Mouse (Mus musculus): ENCODE data around the gene Tpm1. TPM values are rescaled to one million over a fixed set of nuclear protein-coding genes. Genes with fewer than 3 reads are reported as not detected.
A peak's percentile ranks its signal among the peaks of the same experiment; 100 is the strongest.

The Tpm1 gene
- polyA plus RNA-seq, 1 experiment from 2014 or later, result 1,186 TPM

DNA sequence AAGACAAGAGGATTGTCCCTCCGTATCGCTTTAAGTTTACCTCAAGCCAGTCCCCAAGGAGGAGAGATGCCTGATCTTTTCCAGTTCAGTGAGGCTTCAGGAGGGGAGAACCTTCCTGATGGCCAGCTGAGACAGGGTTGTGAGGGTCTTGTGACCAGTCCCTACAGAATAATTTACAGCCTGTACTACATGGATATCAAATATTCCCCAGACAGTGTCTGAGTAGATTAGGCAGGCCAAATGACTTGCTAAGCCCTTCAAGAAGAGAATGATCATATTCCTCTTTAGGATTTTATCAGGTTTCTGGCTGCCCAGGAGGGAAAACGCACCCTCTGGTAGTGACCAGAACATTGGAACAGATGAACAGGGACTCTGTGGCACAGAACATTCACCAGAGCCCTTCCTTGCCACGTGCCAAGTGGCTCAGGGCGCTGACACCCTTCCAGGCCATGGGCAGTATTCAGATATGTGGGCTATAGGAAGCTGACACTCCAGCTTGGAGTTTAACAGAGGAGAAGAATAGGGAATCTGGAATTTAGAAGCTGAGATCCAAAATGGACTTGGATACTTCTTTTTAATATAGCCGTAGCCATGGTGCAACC is 1.6 kb upstream of the Tpm1 start:
- no peak overlapping the region for H3K27ac ChIP-seq (ENCODE audit: low read depth)
- DNase-seq (ENCODE audit: low spot score) (no peak), ATAC-seq (replicated peaks; ENCODE audit: low FRiP score, low TSS enrichment, low read depth) (no peak)
- H3K9me3 ChIP-seq (ENCODE audit: control insufficient read depth, low read length), result no peaks in the 10 kb centered on the region
- no peaks in the 10 kb centered on the region for H3K36me3 ChIP-seq (ENCODE audit: control insufficient read depth, insufficient read depth, low read length)
- H3K27me3 ChIP-seq (replicated peaks; ENCODE audit: control insufficient read depth, insufficient read depth, low read length), result no peaks in the 10 kb centered on the region
- H3K4me3 ChIP-seq (ENCODE audit: low read depth, low read length), result no peak overlapping the region
- no peak overlapping the region for H3K4me2 ChIP-seq (ENCODE audit: low read length)
- WGBS, result 89% methylated on average over 6 of the region's 6 CpGs
- H3K9ac ChIP-seq (ENCODE audit: low read length), result no peak overlapping the region
- H3K4me1 ChIP-seq (replicated peaks; ENCODE audit: control insufficient read depth, insufficient read depth, low read length), result peaks cover 7% of the 10 kb centered on the region

DNA sequence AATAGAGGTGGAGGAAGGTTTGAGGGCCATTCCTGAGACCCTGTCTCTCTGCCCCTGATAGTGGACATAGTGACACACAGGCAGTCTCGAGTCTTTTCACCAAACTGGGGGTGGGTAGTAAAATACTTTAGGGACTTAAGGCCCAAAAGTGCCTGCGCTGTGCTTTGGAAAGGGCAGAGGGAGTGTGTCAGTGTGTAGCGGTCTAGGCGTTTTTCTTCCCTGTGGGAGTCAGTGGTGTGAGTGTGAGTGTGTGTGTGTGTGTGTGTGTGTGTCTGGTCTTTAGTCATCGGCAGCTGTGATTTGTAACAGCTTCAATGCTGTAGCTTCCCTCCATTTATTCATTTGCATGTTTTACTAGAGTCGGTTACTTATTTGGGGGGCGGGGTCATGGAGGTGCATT is 630 bp upstream of the Tpm1 start:
- 17% methylated on average over 7 of the region's 7 CpGs for WGBS
- H3K4me1 ChIP-seq (replicated peaks; ENCODE audit: control insufficient read depth, insufficient read depth, low read length), result peaks cover 17% of the 10 kb centered on the region
- H3K4me2 ChIP-seq (ENCODE audit: low read length), result peak overlapping the region; percentile 82
- H3K9ac ChIP-seq (ENCODE audit: low read length), result peak overlapping the region; percentile 91
- peak overlapping the region; percentile 94 for H3K27ac ChIP-seq (ENCODE audit: low read depth)
- H3K9me3 ChIP-seq (ENCODE audit: control insufficient read depth, low read length), result no peaks in the 10 kb centered on the region
- peak overlapping the region; percentile 92 for H3K4me3 ChIP-seq (ENCODE audit: low read depth, low read length)
- ATAC-seq (replicated peaks; ENCODE audit: low FRiP score, low TSS enrichment, low read depth), result peak; percentile 9; the same call in 1 of the 2 replicates
- H3K27me3 ChIP-seq (replicated peaks; ENCODE audit: control insufficient read depth, insufficient read depth, low read length), result no peaks in the 10 kb centered on the region
- 0 out of 2 replicates have a peak, but pooled peaks cover 3% of the 10 kb centered on the region for H3K36me3 ChIP-seq (ENCODE audit: control insufficient read depth, insufficient read depth, low read length)
- DNase-seq (ENCODE audit: low spot score), result no peak

DNA sequence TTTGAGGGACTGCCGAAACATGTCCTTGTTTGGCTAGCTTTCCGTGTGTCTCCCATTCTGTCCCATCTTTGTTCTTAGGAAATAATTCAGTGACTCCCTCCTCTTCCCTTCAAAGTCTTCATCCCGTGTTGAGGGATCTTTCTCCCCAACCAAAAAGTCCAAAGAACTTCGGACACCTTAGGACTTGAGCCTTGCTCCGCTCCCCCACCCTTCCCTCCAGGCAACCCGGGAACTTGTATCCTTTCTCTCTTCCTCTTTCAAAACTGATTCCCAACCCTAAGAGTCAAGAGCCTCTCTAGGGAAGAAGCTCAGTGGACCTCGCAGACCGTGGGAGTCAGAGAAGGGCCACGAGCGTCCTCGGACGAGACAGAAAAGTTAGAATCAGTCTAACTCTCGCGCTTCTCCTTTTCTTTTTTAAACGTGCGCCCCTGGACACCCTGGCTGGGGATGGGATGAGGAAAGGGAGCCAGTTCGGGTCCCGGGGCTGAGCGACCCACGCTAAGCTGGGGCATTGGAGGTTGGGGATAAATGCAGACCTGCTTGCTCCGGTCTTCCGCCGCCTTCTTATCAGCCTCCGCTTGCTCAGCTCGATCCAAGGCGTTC is 622 bp downstream of the Tpm1 start:
- 0% methylated on average over 26 of the region's 26 CpGs for WGBS
- H3K9me3 ChIP-seq (ENCODE audit: control insufficient read depth, low read length), result no peaks in the 10 kb centered on the region
- ATAC-seq (replicated peaks; ENCODE audit: low FRiP score, low TSS enrichment, low read depth) (peak; percentile 1; the same call in 1 of the 2 replicates), DNase-seq (ENCODE audit: low spot score) (no peak)
- H3K4me3 ChIP-seq (ENCODE audit: low read depth, low read length), result peak overlapping the region; percentile 92
- peak overlapping the region; percentile 94 for H3K27ac ChIP-seq (ENCODE audit: low read depth)
- peak overlapping the region; percentile 82 for H3K4me2 ChIP-seq (ENCODE audit: low read length)
- H3K36me3 ChIP-seq (ENCODE audit: control insufficient read depth, insufficient read depth, low read length), result 0 out of 2 replicates have a peak, but pooled peaks cover 3% of the 10 kb centered on the region
- no peaks in the 10 kb centered on the region for H3K27me3 ChIP-seq (replicated peaks; ENCODE audit: control insufficient read depth, insufficient read depth, low read length)
- H3K4me1 ChIP-seq (replicated peaks; ENCODE audit: control insufficient read depth, insufficient read depth, low read length), result peaks cover 23% of the 10 kb centered on the region
- H3K9ac ChIP-seq (ENCODE audit: low read length), result peak overlapping the region; percentile 91

DNA sequence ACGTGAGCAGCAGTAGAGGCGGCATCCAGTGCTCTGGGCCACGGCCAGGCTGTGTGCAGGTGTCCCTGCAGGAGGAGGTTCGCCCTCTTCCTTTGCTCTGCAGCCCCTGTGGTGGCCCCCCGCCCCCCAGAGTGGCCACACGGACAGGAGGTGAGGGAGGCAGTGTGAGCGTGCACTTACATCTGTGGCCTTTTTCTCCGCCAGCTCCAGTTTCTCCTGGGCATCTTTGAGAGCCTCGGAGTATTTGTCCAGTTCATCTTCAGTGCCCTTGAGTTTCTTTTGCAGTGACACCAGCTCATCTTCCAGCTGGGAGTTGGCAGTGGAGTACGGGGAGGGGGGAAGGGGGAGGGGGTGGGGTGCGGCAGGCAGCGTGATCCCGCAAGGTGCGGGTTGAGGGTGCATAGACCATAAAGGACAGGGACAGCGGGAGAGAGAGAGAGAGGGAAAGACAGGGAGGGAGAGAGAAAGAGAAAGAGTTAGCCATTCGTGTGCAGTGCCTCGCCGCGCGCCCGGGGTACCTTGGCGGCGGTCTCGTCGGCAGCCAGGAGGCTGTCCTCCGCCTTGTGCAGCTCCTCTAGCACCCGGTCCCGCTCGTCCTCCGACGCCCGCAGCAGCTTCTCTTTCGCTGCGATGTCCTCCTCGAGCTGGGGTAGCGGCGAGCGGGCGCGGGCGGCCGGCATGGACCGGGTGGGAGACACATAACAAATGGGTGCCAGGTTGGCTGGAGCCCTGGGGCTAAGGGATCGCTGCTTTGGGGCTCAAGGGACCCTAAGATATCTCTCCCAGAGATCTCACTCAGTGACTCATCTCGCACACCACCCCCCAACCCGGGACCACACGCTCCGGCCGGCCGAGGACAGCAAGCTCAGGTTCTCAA is 1.4 kb downstream of the Tpm1 start:
- Histone ChIP-seq H3K4me2 (ENCODE audit: low read length) (peak overlapping the region; percentile 82), H3K36me3 (ENCODE audit: control insufficient read depth, insufficient read depth, low read length) (0 out of 2 replicates have a peak, but pooled peaks cover 3% of the 10 kb centered on the region), H3K9me3 (ENCODE audit: control insufficient read depth, low read length) (no peaks in the 10 kb centered on the region), H3K4me3 (ENCODE audit: low read depth, low read length) (peak overlapping the region; percentile 92), H3K27me3 (replicated peaks; ENCODE audit: control insufficient read depth, insufficient read depth, low read length) (no peaks in the 10 kb centered on the region), H3K9ac (ENCODE audit: low read length) (peak overlapping the region; percentile 91), H3K4me1 (replicated peaks; ENCODE audit: control insufficient read depth, insufficient read depth, low read length) (peaks cover 25% of the 10 kb centered on the region), H3K27ac (ENCODE audit: low read depth) (peak overlapping the region; percentile 94)
- WGBS, result 1% methylated on average over 50 of the region's 50 CpGs
- ATAC-seq (replicated peaks; ENCODE audit: low FRiP score, low TSS enrichment, low read depth) (no peak), DNase-seq (ENCODE audit: low spot score) (peak; percentile 72)

DNA sequence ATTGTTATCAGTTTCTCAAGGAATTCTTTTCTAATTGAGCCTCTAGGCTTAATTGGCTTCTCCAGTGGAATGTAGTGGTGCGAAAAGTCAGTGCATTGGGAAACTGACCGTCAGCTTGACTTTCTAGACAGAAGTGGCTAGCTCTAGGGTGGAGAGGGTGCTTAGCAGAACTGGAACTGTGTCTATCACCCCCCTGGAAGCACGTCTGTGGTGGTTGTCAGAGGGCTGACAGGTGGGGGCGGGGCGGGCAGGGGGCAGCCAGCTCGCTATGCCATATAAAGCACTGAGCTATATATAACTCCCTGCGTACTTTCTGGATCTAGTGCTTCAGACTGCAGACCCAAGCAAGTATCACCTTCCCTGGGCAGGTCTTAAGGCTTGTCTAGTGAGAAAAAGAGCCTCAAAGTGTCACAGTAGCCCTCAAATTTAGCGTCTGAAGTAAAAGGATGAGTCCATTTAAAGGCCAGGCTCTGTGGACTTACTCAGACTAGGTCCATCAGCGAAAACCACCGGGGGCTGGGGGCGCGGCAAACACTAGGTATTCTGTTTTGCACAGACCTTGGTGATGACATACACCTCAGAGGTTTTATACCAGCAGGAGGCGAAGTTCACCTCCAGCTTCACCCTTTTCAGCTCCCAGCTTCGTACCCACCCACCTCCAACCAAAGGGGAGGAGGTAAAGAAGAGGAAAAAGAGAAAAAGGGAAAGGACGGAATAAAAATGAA is 2.2 kb downstream of the Tpm1 start:
- H3K4me3 ChIP-seq (ENCODE audit: low read depth, low read length), result peak overlapping the region; percentile 92
- peak overlapping the region; percentile 91 for H3K9ac ChIP-seq (ENCODE audit: low read length)
- 5% methylated on average over 15 of the region's 15 CpGs for WGBS
- H3K27ac ChIP-seq (ENCODE audit: low read depth), result peak overlapping the region; percentile 94
- H3K36me3 ChIP-seq (ENCODE audit: control insufficient read depth, insufficient read depth, low read length), result 0 out of 2 replicates have a peak, but pooled peaks cover 3% of the 10 kb centered on the region
- H3K4me2 ChIP-seq (ENCODE audit: low read length), result peak overlapping the region; percentile 82
- H3K27me3 ChIP-seq (replicated peaks; ENCODE audit: control insufficient read depth, insufficient read depth, low read length), result no peaks in the 10 kb centered on the region
- H3K4me1 ChIP-seq (replicated peaks; ENCODE audit: control insufficient read depth, insufficient read depth, low read length), result peaks cover 33% of the 10 kb centered on the region
- no peaks in the 10 kb centered on the region for H3K9me3 ChIP-seq (ENCODE audit: control insufficient read depth, low read length)
- ATAC-seq (replicated peaks; ENCODE audit: low FRiP score, low TSS enrichment, low read depth), result no peak
- DNase-seq (ENCODE audit: low spot score), result peak; percentile 72

DNA sequence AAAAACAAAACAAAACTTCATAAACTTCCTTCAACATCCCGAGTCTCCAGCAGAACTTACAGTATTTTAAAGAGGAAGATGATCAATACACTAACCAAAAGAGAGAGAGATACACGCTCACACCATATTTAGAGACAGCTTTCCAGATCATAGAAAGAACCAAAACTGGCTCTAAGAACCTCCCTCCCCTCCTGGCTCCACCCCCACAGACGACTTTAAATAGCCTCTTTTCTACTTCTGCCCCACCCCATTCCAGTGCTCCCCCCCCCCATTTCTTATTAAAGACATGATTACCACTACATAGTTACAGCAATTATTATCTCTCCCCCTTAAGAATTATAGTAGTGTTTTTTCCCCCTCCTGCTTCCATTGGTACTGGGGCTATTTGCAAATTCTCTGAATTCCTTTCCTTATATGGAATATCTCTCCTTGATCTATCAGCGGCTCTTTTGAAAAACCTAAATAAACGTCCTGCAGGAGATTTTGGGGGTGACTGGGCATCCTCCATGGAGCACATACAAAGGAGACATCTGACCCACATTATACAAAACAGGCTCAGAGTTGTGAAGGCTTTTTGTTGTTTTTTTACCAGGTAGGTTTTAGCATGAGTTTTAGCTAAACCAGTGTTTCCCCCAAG is 3.1 kb downstream of the Tpm1 start:
- peak overlapping the region; percentile 92 for H3K4me3 ChIP-seq (ENCODE audit: low read depth, low read length)
- peak overlapping the region; percentile 82 for H3K4me2 ChIP-seq (ENCODE audit: low read length)
- 8% methylated on average over 5 of the region's 5 CpGs for WGBS
- peak overlapping the region; percentile 91 for H3K9ac ChIP-seq (ENCODE audit: low read length)
- DNase-seq (ENCODE audit: low spot score), result no peak
- peak overlapping the region; percentile 94 for H3K27ac ChIP-seq (ENCODE audit: low read depth)
- H3K4me1 ChIP-seq (replicated peaks; ENCODE audit: control insufficient read depth, insufficient read depth, low read length), result peaks cover 43% of the 10 kb centered on the region
- no peaks in the 10 kb centered on the region for H3K9me3 ChIP-seq (ENCODE audit: control insufficient read depth, low read length)
- no peak for ATAC-seq (replicated peaks; ENCODE audit: low FRiP score, low TSS enrichment, low read depth)
- H3K36me3 ChIP-seq (ENCODE audit: control insufficient read depth, insufficient read depth, low read length), result 0 out of 2 replicates have a peak, but pooled peaks cover 3% of the 10 kb centered on the region
- H3K27me3 ChIP-seq (replicated peaks; ENCODE audit: control insufficient read depth, insufficient read depth, low read length), result no peaks in the 10 kb centered on the region

DNA sequence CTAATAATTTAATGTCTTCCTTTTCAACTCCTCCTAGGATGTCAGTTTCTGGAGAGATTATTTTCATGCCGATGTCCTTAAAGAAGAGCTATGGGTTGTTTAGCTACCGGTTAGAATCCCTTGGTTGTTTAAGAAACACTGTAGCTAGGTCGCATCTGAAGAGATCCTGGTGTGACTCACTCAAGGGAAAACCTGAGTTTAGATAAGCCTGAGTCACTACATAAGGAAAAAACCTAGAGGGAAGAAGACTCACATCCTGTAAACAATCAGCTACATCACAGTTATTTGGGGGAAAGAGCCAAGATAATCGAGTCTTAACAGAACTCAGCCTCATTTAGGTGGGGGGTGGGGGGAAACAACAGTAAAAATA is 3.9 kb downstream of the Tpm1 start:
- Histone ChIP-seq H3K27me3 (replicated peaks; ENCODE audit: control insufficient read depth, insufficient read depth, low read length) (no peaks in the 10 kb centered on the region), H3K9ac (ENCODE audit: low read length) (peak overlapping the region; percentile 37; the same call in 1 of the 2 replicates), H3K4me1 (replicated peaks; ENCODE audit: control insufficient read depth, insufficient read depth, low read length) (peaks cover 49% of the 10 kb centered on the region), H3K36me3 (ENCODE audit: control insufficient read depth, insufficient read depth, low read length) (0 out of 2 replicates have a peak, but pooled peaks cover 3% of the 10 kb centered on the region), H3K9me3 (ENCODE audit: control insufficient read depth, low read length) (no peaks in the 10 kb centered on the region), H3K4me3 (ENCODE audit: low read depth, low read length) (peak overlapping the region; percentile 92), H3K4me2 (ENCODE audit: low read length) (peak overlapping the region; percentile 82), H3K27ac (ENCODE audit: low read depth) (peak overlapping the region; percentile 94)
- DNase-seq (ENCODE audit: low spot score), result no peak
- no peak for ATAC-seq (replicated peaks; ENCODE audit: low FRiP score, low TSS enrichment, low read depth)
- WGBS, result 8% methylated on average over 4 of the region's 4 CpGs

Data from intestine, embryonic 14.5 days (tissue).